Mouse (Mus musculus): ENCODE data around the gene AU022252. TPM values are rescaled to one million over a fixed set of nuclear protein-coding genes. Genes with fewer than 3 reads are reported as not detected.

AU022252 gene
- polyA plus RNA-seq, 1 experiment = 20.7 TPM

GRCm38 (mm10) chr4:119245961-119246360 lies 13.4 kb upstream of the AU022252 start:
- no peaks in the 10 kb centered on the region for H3K36me3 ChIP-seq (ENCODE audit: control insufficient read depth, insufficient read depth, low read length, poor library complexity, severe bottlenecking)
- H3K4me1 ChIP-seq (ENCODE audit: control insufficient read depth, insufficient read depth, low read length) = no peaks in the 10 kb centered on the region
- TF ChIP-seq CTCF (IDR thresholded peaks at IDR 0.05; ENCODE audit: low read depth, low read length) = no peak
- TF ChIP-seq EP300 (IDR thresholded peaks at IDR 0.05; ENCODE audit: insufficient read depth, low read depth, low read length) = no peak
- no peak for TF ChIP-seq POLR2A (IDR thresholded peaks at IDR 0.05; ENCODE audit: insufficient read depth, low read length)
- H3K9me3 ChIP-seq (replicated peaks; ENCODE audit: control insufficient read depth, insufficient read depth, low read length, poor library complexity, severe bottlenecking) = no peaks in the 10 kb centered on the region
- H3K4me3 ChIP-seq (ENCODE audit: low read depth, low read length) = no peak overlapping the region
- H3K27ac ChIP-seq (ENCODE audit: insufficient read depth, low read length) = no peak overlapping the region
- H3K27me3 ChIP-seq (ENCODE audit: control insufficient read depth, insufficient read depth, low read length, poor library complexity, severe bottlenecking) = no peaks in the 10 kb centered on the region
- no peak overlapping the region for H3K9ac ChIP-seq (ENCODE audit: low read depth, poor library complexity, severe bottlenecking)

- TF ChIP-seq EP300 (IDR thresholded peaks at IDR 0.05; ENCODE audit: insufficient read depth, low read depth, low read length) (no peak), CTCF (IDR thresholded peaks at IDR 0.05; ENCODE audit: low read depth, low read length) (no peak), POLR2A (IDR thresholded peaks at IDR 0.05; ENCODE audit: insufficient read depth, low read length) (no peak)
- Histone ChIP-seq H3K36me3 (ENCODE audit: control insufficient read depth, insufficient read depth, low read length, poor library complexity, severe bottlenecking) (no peaks in the 10 kb centered on the region), H3K27me3 (ENCODE audit: control insufficient read depth, insufficient read depth, low read length, poor library complexity, severe bottlenecking) (no peaks in the 10 kb centered on the region), H3K27ac (ENCODE audit: insufficient read depth, low read length) (no peak overlapping the region), H3K9me3 (replicated peaks; ENCODE audit: control insufficient read depth, insufficient read depth, low read length, poor library complexity, severe bottlenecking) (no peaks in the 10 kb centered on the region), H3K4me3 (ENCODE audit: low read depth, low read length) (no peak overlapping the region), H3K9ac (ENCODE audit: low read depth, poor library complexity, severe bottlenecking) (no peak overlapping the region), H3K4me1 (ENCODE audit: control insufficient read depth, insufficient read depth, low read length) (no peaks in the 10 kb centered on the region)
Measured at GRCm38 (mm10) chr4:119245556-119245955, 13.0 kb upstream of the AU022252 start.

GRCm38 (mm10) chr4:119244468-119245240 lies 12.1 kb upstream of the AU022252 start:
- Histone ChIP-seq H3K27ac (ENCODE audit: insufficient read depth, low read length) (no peak overlapping the region), H3K4me3 (ENCODE audit: low read depth, low read length) (no peak overlapping the region), H3K27me3 (ENCODE audit: control insufficient read depth, insufficient read depth, low read length, poor library complexity, severe bottlenecking) (no peaks in the 10 kb centered on the region), H3K4me1 (ENCODE audit: control insufficient read depth, insufficient read depth, low read length) (no peaks in the 10 kb centered on the region), H3K9me3 (replicated peaks; ENCODE audit: control insufficient read depth, insufficient read depth, low read length, poor library complexity, severe bottlenecking) (no peaks in the 10 kb centered on the region), H3K36me3 (ENCODE audit: control insufficient read depth, insufficient read depth, low read length, poor library complexity, severe bottlenecking) (no peaks in the 10 kb centered on the region), H3K9ac (ENCODE audit: low read depth, poor library complexity, severe bottlenecking) (no peak overlapping the region)
- TF ChIP-seq CTCF (IDR thresholded peaks at IDR 0.05; ENCODE audit: low read depth, low read length) (no peak), EP300 (IDR thresholded peaks at IDR 0.05; ENCODE audit: insufficient read depth, low read depth, low read length) (no peak), POLR2A (IDR thresholded peaks at IDR 0.05; ENCODE audit: insufficient read depth, low read length) (no peak)

GRCm38 (mm10) chr4:119242571-119242970 lies 10.1 kb upstream of the AU022252 start:
- H3K27ac ChIP-seq (ENCODE audit: insufficient read depth, low read length) = no peak overlapping the region
- H3K36me3 ChIP-seq (ENCODE audit: control insufficient read depth, insufficient read depth, low read length, poor library complexity, severe bottlenecking) = no peaks in the 10 kb centered on the region
- no peak overlapping the region for H3K4me3 ChIP-seq (ENCODE audit: low read depth, low read length)

GRCm38 (mm10) chr4:119241664-119242063 lies 9.2 kb upstream of the AU022252 start:
- H3K4me1 ChIP-seq (ENCODE audit: control insufficient read depth, insufficient read depth, low read length) = no peaks in the 10 kb centered on the region
- no peaks in the 10 kb centered on the region for H3K9me3 ChIP-seq (replicated peaks; ENCODE audit: control insufficient read depth, insufficient read depth, low read length, poor library complexity, severe bottlenecking)
- H3K27ac ChIP-seq (ENCODE audit: insufficient read depth, low read length) = no peak overlapping the region
- H3K27me3 ChIP-seq (ENCODE audit: control insufficient read depth, insufficient read depth, low read length, poor library complexity, severe bottlenecking) = no peaks in the 10 kb centered on the region
- no peak overlapping the region for H3K9ac ChIP-seq (ENCODE audit: low read depth, poor library complexity, severe bottlenecking)
- H3K36me3 ChIP-seq (ENCODE audit: control insufficient read depth, insufficient read depth, low read length, poor library complexity, severe bottlenecking) = no peaks in the 10 kb centered on the region
- TF ChIP-seq EP300 (IDR thresholded peaks at IDR 0.05; ENCODE audit: insufficient read depth, low read depth, low read length) = no peak
- TF ChIP-seq POLR2A (IDR thresholded peaks at IDR 0.05; ENCODE audit: insufficient read depth, low read length) = no peak
- TF ChIP-seq CTCF (IDR thresholded peaks at IDR 0.05; ENCODE audit: low read depth, low read length) = peak; percentile 31
- H3K4me3 ChIP-seq (ENCODE audit: low read depth, low read length) = no peak overlapping the region

More at GRCm38 (mm10) chr4:119242571-119242970, 10.1 kb upstream of the AU022252 start:
- TF ChIP-seq POLR2A (IDR thresholded peaks at IDR 0.05; ENCODE audit: insufficient read depth, low read length) (no peak), CTCF (IDR thresholded peaks at IDR 0.05; ENCODE audit: low read depth, low read length) (no peak), EP300 (IDR thresholded peaks at IDR 0.05; ENCODE audit: insufficient read depth, low read depth, low read length) (no peak)
- H3K27me3 ChIP-seq (ENCODE audit: control insufficient read depth, insufficient read depth, low read length, poor library complexity, severe bottlenecking) = no peaks in the 10 kb centered on the region
- no peaks in the 10 kb centered on the region for H3K9me3 ChIP-seq (replicated peaks; ENCODE audit: control insufficient read depth, insufficient read depth, low read length, poor library complexity, severe bottlenecking)
- H3K4me1 ChIP-seq (ENCODE audit: control insufficient read depth, insufficient read depth, low read length) = no peaks in the 10 kb centered on the region
- no peak overlapping the region for H3K9ac ChIP-seq (ENCODE audit: low read depth, poor library complexity, severe bottlenecking)

- TF ChIP-seq POLR2A (IDR thresholded peaks at IDR 0.05; ENCODE audit: insufficient read depth, low read length) = no peak
- TF ChIP-seq CTCF (IDR thresholded peaks at IDR 0.05; ENCODE audit: low read depth, low read length) = peak; percentile 33
- peak overlapping the region; percentile 20; the same call in 1 of the 2 replicates for H3K9ac ChIP-seq (ENCODE audit: low read depth, poor library complexity, severe bottlenecking)
- no peaks in the 10 kb centered on the region for H3K27me3 ChIP-seq (ENCODE audit: control insufficient read depth, insufficient read depth, low read length, poor library complexity, severe bottlenecking)
- no peak overlapping the region for H3K27ac ChIP-seq (ENCODE audit: insufficient read depth, low read length)
- H3K9me3 ChIP-seq (replicated peaks; ENCODE audit: control insufficient read depth, insufficient read depth, low read length, poor library complexity, severe bottlenecking) = no peaks in the 10 kb centered on the region
- peak overlapping the region; percentile 24; the same call in 1 of the 2 replicates for H3K4me3 ChIP-seq (ENCODE audit: low read depth, low read length)
- no peaks in the 10 kb centered on the region for H3K4me1 ChIP-seq (ENCODE audit: control insufficient read depth, insufficient read depth, low read length)
- no peaks in the 10 kb centered on the region for H3K36me3 ChIP-seq (ENCODE audit: control insufficient read depth, insufficient read depth, low read length, poor library complexity, severe bottlenecking)
Measured at GRCm38 (mm10) chr4:119239181-119239682, 6.7 kb upstream of the AU022252 start.

All from ES-Bruce4 (cell line).